Mouse (Mus musculus): ENCODE measurements around the gene Fbxw4. TPM values are rescaled to one million over a fixed set of nuclear protein-coding genes. Genes with fewer than 3 reads are reported as not detected.

Gene Fbxw4
- polyA plus RNA-seq, 1 experiment = 43.0 TPM

DNA sequence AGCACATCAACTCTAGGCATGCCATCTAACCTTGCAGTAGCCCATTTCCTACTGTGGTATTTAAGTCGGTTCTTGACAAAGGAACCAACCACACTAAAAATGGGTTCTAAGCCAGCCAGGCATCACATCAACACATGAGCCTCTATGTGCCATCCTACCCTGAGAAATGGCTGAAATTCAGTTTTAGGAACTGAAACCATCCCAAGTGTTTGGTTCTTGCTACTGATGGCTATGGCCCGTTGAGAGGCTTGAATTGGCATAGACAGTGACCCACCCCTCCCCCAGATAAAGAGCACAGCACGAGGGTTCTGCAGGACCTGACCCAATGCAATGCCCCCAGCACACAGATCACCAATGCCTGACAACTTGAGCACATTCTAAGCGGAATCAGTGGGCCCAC, 36.4 kb downstream of the Fbxw4 start:
- WGBS = 74% methylated on average over 4 of the region's 4 CpGs
- Histone ChIP-seq H3K27ac (ENCODE audit: insufficient read depth, low read depth, low read length) (no peak overlapping the region), H3K36me3 (ENCODE audit: control insufficient read depth, insufficient read depth, low read length) (no peaks in the 10 kb centered on the region), H3K4me3 (ENCODE audit: insufficient read depth, low read depth, low read length) (no peak overlapping the region), H3K4me1 (ENCODE audit: control insufficient read depth, insufficient read depth, low read length) (no peaks in the 10 kb centered on the region), H3K27me3 (replicated peaks; ENCODE audit: control insufficient read depth, insufficient read depth, low read length) (no peaks in the 10 kb centered on the region)
- DNase-seq = no peak
- no peak for TF ChIP-seq POLR2A (IDR thresholded peaks at IDR 0.05; ENCODE audit: low read depth, low read length)
- no peak for TF ChIP-seq CTCF (conservative IDR thresholded peaks at IDR 0.05; ENCODE audit: insufficient read depth, insufficient read length, low read depth, low read length)

DNA sequence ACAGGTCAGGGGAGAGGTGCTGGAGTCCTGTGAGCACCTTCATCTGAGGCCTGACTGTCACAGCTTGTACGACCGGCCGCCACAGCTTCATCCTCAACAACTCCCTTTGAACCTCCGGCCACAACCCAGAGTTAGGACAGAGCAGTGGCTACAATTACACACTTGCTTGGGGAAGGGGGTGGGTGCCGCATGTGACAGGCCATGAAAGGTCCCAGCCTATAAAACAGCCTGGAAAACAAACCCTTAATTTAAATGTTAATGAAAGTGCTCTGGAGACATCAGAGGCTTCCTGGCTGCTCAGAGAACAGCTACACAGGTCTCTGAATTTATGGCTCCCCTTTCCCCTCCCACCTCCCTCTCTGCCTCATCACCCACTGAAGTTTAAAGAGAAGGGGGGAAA, 38.0 kb downstream of the Fbxw4 start:
- no peaks in the 10 kb centered on the region for H3K36me3 ChIP-seq (ENCODE audit: control insufficient read depth, insufficient read depth, low read length)
- H3K4me3 ChIP-seq (ENCODE audit: insufficient read depth, low read depth, low read length) = no peak overlapping the region
- no peaks in the 10 kb centered on the region for H3K27me3 ChIP-seq (replicated peaks; ENCODE audit: control insufficient read depth, insufficient read depth, low read length)
- TF ChIP-seq CTCF (conservative IDR thresholded peaks at IDR 0.05; ENCODE audit: insufficient read depth, insufficient read length, low read depth, low read length) (no peak), POLR2A (IDR thresholded peaks at IDR 0.05; ENCODE audit: low read depth, low read length) (no peak)
- no peak for DNase-seq
- WGBS = 94% methylated on average over 5 of the region's 5 CpGs
- no peak overlapping the region for H3K27ac ChIP-seq (ENCODE audit: insufficient read depth, low read depth, low read length)
- no peaks in the 10 kb centered on the region for H3K4me1 ChIP-seq (ENCODE audit: control insufficient read depth, insufficient read depth, low read length)

DNA sequence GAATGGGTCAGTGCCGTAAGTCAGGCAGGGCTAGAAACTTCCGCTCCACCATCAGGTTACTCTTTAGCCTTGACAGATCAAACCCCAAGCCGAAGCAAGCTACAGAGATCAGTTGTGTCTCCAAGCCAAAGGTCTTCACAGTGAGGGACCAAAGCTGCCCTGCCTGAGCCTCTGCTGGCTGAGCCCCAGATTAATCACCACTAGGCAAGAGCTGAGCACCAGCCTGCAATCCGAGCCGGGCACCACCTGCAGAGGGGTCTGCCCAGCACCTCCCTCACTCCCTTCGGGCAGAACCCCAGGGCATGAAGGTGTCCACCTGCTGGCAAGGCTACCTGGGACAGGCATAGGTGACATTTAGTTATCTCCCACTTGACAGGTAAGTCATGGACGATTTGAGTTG, 39.1 kb downstream of the Fbxw4 start:
- Histone ChIP-seq H3K27ac (ENCODE audit: insufficient read depth, low read depth, low read length) (no peak overlapping the region), H3K4me3 (ENCODE audit: insufficient read depth, low read depth, low read length) (no peak overlapping the region), H3K4me1 (ENCODE audit: control insufficient read depth, insufficient read depth, low read length) (no peaks in the 10 kb centered on the region), H3K27me3 (replicated peaks; ENCODE audit: control insufficient read depth, insufficient read depth, low read length) (no peaks in the 10 kb centered on the region), H3K36me3 (ENCODE audit: control insufficient read depth, insufficient read depth, low read length) (no peaks in the 10 kb centered on the region)
- WGBS = 46% methylated on average over 7 of the region's 7 CpGs
- no peak for TF ChIP-seq CTCF (conservative IDR thresholded peaks at IDR 0.05; ENCODE audit: insufficient read depth, insufficient read length, low read depth, low read length)
- TF ChIP-seq POLR2A (IDR thresholded peaks at IDR 0.05; ENCODE audit: low read depth, low read length) = no peak
- peak; percentile 43 for DNase-seq

DNA sequence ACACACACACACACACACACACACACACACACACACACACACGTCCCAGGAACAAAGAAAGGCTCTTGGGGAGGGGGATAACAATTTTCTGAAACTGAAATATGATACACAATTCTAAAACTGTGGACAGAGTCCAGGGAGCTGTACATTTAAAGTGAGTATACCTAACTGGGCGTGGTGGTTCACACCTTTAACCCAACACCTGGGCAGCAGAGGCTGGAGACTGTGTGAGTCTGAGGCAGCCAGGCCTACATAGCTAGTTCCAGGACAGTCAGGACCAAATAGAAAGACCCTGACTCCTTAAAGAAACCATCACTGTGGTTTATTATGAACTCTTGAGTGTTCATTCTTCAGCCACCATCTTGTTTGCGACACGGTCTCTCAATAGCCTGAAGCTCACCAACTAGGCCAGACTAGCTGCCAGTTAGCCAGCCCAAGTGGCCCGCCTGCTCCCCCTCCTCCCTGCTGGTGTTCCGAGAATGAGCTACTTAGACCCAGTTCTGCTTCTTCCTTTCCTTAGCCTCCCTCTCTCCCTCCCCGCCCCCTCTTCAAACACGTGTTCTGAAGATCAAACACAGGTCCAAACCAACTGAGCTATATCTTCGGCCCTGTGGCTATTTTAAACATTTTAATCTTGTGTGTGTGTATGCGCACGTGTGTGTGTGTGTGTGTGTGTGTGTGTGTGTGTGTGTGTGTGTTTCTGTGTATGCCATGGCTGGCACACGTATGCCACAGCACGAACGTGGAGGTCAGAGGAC, 40.2 kb downstream of the Fbxw4 start:
- Histone ChIP-seq H3K4me1 (ENCODE audit: control insufficient read depth, insufficient read depth, low read length) (no peaks in the 10 kb centered on the region), H3K4me3 (ENCODE audit: insufficient read depth, low read depth, low read length) (no peak overlapping the region), H3K27ac (ENCODE audit: insufficient read depth, low read depth, low read length) (no peak overlapping the region), H3K27me3 (replicated peaks; ENCODE audit: control insufficient read depth, insufficient read depth, low read length) (no peaks in the 10 kb centered on the region), H3K36me3 (ENCODE audit: control insufficient read depth, insufficient read depth, low read length) (no peaks in the 10 kb centered on the region)
- DNase-seq = no peak
- TF ChIP-seq POLR2A (IDR thresholded peaks at IDR 0.05; ENCODE audit: low read depth, low read length) (no peak), CTCF (conservative IDR thresholded peaks at IDR 0.05; ENCODE audit: insufficient read depth, insufficient read length, low read depth, low read length) (no peak)
- WGBS = 92% methylated on average over 14 of the region's 14 CpGs

DNA sequence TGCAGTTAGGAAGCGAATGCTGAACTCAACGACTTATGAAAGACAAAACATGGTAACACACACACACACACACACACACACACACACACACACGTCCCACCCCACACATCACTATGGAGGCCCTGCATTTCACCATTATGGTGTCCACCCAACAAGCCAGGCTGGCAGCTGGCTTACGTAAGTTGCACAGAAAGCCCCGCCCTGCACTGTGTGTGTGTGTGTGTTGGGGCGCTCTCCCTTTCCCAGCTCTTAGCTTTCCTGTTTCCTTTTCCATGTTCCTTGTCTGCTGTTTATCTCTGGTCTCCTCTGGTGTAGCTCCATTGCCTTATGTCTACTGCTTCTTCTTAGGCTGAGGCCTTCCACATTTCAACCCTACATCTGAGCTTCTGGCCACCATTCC, 41.9 kb downstream of the Fbxw4 start:
- Histone ChIP-seq H3K27ac (ENCODE audit: insufficient read depth, low read depth, low read length) (no peak overlapping the region), H3K4me3 (ENCODE audit: insufficient read depth, low read depth, low read length) (no peak overlapping the region), H3K36me3 (ENCODE audit: control insufficient read depth, insufficient read depth, low read length) (no peaks in the 10 kb centered on the region), H3K27me3 (replicated peaks; ENCODE audit: control insufficient read depth, insufficient read depth, low read length) (no peaks in the 10 kb centered on the region), H3K4me1 (ENCODE audit: control insufficient read depth, insufficient read depth, low read length) (no peaks in the 10 kb centered on the region)
- no peak for TF ChIP-seq POLR2A (IDR thresholded peaks at IDR 0.05; ENCODE audit: low read depth, low read length)
- TF ChIP-seq CTCF (conservative IDR thresholded peaks at IDR 0.05; ENCODE audit: insufficient read depth, insufficient read length, low read depth, low read length) = no peak
- DNase-seq = no peak
- WGBS = 86% methylated on average over 6 of the region's 6 CpGs

DNA sequence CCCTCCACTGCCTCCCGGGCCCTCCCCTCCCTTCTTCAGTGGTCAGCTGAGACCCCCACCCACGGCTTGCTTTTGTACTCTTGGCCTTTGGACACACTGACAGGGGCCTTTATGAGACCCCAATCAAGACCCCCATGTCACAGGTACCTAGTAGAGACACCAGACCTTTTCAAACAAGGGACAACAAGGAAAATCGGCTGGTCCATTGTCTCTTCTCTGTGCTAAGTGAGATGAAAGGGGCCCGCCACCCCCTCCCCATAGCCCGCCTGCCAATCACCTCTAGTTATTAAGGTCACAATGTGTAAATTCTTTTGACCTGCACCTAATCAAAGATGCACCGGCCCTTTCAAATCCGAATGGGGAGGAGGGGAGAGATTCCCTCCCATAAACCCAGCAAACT, 43.4 kb downstream of the Fbxw4 start:
- WGBS = 65% methylated on average over 7 of the region's 7 CpGs
- H3K36me3 ChIP-seq (ENCODE audit: control insufficient read depth, insufficient read depth, low read length) = no peaks in the 10 kb centered on the region
- no peak for DNase-seq
- H3K4me3 ChIP-seq (ENCODE audit: insufficient read depth, low read depth, low read length) = no peak overlapping the region
- no peaks in the 10 kb centered on the region for H3K4me1 ChIP-seq (ENCODE audit: control insufficient read depth, insufficient read depth, low read length)
- TF ChIP-seq POLR2A (IDR thresholded peaks at IDR 0.05; ENCODE audit: low read depth, low read length) (no peak), CTCF (conservative IDR thresholded peaks at IDR 0.05; ENCODE audit: insufficient read depth, insufficient read length, low read depth, low read length) (no peak)
- H3K27ac ChIP-seq (ENCODE audit: insufficient read depth, low read depth, low read length) = no peak overlapping the region
- no peaks in the 10 kb centered on the region for H3K27me3 ChIP-seq (replicated peaks; ENCODE audit: control insufficient read depth, insufficient read depth, low read length)

DNA sequence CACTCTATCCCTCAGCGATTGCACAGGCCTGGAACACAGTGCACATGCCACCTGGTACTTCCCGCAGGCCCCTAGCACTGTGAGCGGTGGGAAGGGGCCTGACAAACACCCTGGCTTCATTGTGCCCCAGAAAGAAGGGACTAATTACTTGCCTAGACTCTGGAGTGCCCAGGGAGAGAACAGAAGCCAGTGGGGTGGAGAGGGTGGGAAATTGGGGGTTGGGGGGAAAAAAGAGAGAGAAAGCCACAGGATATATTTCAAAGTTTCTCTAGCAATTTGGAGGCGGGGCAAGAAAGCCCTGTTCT, 43.9 kb downstream of the Fbxw4 start:
- Histone ChIP-seq H3K4me1 (ENCODE audit: control insufficient read depth, insufficient read depth, low read length) (no peaks in the 10 kb centered on the region), H3K36me3 (ENCODE audit: control insufficient read depth, insufficient read depth, low read length) (no peaks in the 10 kb centered on the region), H3K27ac (ENCODE audit: insufficient read depth, low read depth, low read length) (no peak overlapping the region), H3K27me3 (replicated peaks; ENCODE audit: control insufficient read depth, insufficient read depth, low read length) (no peaks in the 10 kb centered on the region), H3K4me3 (ENCODE audit: insufficient read depth, low read depth, low read length) (no peak overlapping the region)
- DNase-seq = no peak
- TF ChIP-seq CTCF (conservative IDR thresholded peaks at IDR 0.05; ENCODE audit: insufficient read depth, insufficient read length, low read depth, low read length) = no peak
- no peak for TF ChIP-seq POLR2A (IDR thresholded peaks at IDR 0.05; ENCODE audit: low read depth, low read length)
- WGBS = 83% methylated on average over 4 of the region's 4 CpGs

Data from kidney, adult 2 months (tissue).